Mouse (Mus musculus) R1 (cell line): ENCODE results near the gene Gata1.

ENCODE experiments used
- DNase-seq: peaks from one replicate; pipeline ENCODE4 v3.0.0-alpha.2; 2018; ENCODE audit warnings: low read depth, low spot score

The Gata1 gene

GRCm38 (mm10) chrX:7977892-7978291, at the start of gene Gata1:
Gata1 (minus strand) TSS chrX:7978071.
- DNase-seq, result peak; percentile 20

- no peak for DNase-seq
Observed at GRCm38 (mm10) chrX:8026811-8027210, 48.9 kb upstream of the Gata1 start.

DNA sequence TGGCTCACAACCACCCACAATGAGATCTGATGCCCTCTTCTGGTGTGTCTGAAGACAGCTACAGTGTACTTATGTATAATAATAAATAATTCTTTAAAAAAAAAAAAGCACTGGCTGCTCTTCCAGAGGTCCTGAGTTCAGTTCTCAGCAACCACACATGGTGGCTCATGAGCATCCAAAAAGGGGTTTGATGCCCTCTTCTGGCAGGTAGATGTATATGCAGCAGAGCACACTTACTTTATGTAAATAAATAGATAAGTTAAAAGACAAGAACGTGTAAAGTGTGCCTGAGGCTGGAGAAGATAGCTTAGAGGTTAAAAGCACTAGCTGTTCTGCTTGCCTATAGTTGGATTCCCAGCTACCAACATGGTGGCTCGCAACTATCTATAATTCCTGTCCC, 46.9 kb upstream of the Gata1 start:
- peak; percentile 62 for DNase-seq

GRCm38 (mm10) chrX:8020111-8020778, 42.4 kb upstream of the Gata1 start:
- peak; percentile 66 for DNase-seq

GRCm38 (mm10) chrX:8018286-8018685, 40.4 kb upstream of the Gata1 start, which contains the start of gene Glod5:
Glod5 (minus strand) TSS chrX:8018492.
- DNase-seq, result no peak

GRCm38 (mm10) chrX:8017142-8017541, 39.3 kb upstream of the Gata1 start:
- DNase-seq, result peak; percentile 60

DNA sequence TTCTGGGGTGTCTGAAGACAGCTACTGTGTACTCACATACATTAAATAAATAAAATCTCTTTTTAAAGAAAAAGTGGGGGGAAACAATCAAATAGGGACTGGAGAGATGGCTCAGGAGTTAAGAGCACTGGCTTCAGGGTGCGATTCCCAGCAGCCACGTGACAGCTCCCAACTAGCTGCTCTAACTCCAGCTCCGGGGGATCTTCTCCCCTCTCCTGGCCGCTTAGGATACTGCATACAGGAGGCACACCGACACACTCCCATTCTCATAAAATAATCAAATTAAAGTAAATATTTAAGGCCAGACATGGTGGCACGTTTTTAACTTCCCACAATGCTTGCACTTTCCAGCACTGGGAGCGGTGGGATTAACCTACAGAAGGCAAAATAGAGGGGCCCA, 37.8 kb upstream of the Gata1 start:
- peak; percentile 65 for DNase-seq

- peak; percentile 95 for DNase-seq
Observed at GRCm38 (mm10) chrX:8013569-8014314, 35.9 kb upstream of the Gata1 start.

DNA sequence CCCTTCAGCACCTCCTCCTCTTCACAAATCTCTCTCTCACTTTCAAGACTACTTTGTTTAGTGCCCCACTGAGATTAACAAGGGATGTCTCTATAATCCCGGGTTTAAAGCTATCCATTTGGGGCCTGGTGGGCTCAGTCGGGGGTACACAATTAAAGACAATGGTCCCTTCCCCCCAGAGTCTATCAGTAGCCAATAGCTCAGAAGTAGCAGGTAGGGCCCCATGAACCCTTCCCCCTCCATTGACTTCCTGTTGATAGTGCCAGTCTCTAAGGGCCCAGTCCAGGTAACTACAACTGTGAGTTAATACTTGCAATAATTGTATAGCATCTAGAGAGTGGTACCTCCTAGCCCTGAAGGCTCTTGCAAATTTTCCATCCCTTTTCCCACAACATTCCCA, 35.3 kb upstream of the Gata1 start:
- peak; percentile 79 for DNase-seq

DNA sequence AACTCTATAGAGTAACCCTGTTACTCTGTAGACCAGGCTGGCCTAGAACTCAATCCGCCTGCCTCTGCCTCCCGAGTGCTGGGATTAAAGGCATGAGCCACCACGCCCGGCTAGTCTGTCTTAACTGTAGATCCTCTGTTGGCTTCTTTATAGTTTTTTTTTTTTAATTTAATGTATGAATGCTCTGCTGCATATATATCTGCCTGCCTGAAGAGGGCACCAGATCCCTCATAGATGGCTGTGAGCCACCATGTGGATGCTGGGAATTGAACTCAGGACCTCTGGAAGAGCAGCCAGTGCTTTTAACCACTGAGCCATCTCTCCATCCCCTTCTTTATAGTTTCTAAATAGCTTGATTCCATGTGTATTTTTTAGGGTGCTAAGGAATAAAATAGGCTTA, 31.5 kb upstream of the Gata1 start:
- DNase-seq, result peak; percentile 34

DNA sequence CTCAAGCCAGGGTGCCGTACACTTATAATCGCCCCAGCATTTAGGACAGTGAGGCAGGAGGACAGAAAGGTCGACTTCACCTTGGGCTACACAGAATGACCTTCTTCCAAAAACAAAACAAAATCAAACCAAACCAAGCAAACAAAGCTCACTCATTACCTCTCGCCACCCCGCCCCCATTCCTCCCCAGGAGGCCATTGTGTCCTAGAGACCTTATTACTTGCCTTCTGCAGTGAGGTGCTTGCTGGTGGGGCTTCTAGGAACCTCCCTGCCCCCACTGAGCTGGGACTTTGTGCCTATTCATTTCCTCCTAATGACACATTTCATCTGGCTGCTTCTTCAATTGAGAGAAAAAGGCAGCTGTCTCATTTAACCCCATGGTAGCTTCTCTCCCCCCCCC, 30.7 kb upstream of the Gata1 start:
- peak; percentile 92 for DNase-seq

DNA sequence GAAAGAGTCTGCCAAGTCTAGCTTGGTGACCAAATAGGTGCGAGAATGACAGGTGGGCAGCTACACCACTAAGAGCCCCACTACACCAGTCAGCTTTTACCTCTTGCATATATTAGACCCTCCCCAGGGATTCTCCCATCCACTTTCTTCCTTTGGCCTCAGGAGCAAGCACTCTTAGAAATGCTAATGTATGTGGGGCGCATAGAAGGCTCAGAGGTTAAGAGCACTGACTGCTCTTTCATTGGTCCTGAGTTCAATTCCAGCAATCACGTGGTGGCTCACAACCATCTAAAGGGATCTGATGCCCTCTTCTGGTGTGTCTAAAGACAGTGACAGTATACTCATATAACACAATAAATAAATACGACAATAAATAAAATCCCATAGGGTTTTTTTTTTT, 25.1 kb upstream of the Gata1 start:
- DNase-seq, result peak; percentile 91

DNA sequence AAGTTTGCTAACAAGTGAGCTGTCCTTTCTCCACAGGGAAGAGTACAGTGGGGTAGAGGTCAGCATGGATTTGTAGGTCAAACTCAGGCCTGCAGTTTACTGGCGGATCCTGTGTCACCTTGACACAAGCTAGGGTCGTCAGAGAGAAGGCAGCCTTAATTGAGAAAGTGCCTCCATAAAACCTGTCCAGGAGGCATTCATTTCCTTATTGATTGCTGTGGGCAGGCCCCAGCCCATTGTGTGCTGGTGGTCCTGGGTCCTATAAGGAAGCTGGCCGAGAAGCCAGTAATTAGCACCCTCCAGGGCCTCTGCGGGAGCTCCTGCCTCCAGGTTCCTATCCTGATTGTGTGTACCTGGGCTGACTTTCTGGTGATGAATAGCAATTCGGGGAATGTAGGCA, 24.1 kb upstream of the Gata1 start:
- peak; percentile 90 for DNase-seq

DNA sequence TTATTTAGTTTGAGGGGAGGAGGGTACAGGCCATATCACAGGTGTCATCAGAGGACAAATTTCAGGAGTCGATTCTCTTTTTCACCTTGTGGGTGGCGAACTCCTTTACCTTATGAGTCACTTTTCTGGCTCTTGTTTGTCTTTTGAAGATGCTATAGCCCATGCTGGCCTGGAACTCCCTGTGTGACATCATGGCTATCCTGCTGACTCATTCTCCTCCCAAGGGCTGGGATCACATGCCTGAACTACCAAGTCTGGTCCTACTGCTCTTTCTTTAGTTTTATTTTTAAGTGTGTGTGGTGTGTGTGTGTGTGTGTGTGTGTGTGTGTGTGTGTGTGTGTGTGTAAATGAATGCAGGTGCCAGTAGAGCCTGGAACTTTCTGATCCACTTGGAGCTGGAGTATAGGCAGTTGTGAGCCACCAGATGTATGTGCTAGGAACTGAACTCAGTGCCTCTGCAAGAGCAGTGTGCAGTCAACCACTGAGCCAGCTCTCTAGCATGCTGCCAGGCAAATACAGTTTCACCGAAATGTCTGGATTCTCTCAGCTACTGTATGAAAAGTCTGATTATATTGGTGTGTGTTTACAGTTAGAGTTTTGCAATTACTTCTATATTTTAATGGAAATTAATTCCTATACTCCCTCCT, 22.8 kb upstream of the Gata1 start:
- no peak for DNase-seq

DNA sequence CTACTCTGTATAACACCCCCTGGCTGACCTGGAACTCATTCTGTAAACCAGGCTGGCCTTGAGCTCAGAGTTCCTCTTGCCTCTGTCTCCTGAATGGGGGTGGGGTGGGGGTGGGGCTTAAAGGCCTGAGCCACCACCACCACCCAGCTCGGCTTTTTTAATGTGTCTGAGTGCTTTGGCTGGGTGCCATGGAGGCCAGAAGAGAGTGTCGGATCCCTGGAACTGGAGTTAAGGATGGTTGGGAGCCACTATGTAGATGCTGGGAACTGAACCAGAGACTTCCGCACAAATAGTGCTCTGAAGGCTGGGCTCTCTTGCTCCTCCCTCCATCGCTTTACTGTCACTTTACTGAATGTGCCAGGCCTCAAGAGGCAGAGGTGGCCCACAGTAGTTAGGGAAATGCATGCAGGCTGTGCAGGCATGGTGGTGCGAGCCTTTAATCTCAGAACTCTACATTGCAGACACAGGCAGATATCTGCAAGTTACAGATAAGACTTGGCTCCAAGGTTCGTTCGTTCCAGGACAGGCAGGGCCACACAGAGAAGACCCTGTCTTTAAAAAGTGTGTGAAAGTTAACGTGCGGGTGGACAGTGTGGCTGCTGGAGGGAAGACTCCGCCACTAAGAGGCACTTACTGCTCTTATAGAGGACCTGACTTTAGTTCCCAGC, 15.3 kb upstream of the Gata1 start:
- DNase-seq, result peak; percentile 78

DNA sequence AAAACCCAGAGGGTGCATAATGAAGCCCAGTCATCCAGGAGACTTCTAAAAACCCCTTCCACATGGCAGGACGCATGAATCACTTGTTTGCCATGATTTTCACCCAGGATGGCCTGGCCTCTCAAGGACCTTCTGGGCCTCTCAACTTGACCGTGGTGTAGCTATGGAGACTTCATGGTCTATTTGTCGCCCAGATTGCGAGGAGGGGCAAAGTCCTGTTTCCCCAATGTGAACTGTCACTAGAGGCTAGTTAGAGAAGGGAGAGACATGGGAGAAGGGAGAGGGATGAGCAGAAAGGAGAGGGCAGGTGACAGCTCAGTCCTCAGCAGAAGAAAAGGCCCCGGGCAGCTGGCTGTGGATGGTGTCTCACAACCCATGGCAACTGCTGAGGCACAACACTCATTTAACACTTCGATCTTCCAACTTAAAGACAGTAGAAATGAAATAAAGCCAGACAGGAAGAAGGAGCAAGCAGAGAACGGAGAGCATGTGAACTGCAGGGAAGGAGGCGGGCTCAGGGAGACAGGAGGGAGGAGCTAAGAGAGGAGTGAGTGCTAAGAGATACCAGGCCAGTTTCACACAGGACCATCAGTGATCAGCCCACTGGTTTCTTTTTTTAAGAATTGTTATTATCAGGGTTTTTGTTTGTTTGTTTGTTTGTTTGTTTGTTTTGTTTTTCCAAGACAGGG, 14.7 kb upstream of the Gata1 start:
- peak; percentile 74 for DNase-seq

GRCm38 (mm10) chrX:7981368-7981767, 3.5 kb upstream of the Gata1 start:
- no peak for DNase-seq

- DNase-seq, result no peak
Observed at GRCm38 (mm10) chrX:7971292-7971691, 6.6 kb downstream of the Gata1 start.

- DNase-seq, result no peak
Observed at GRCm38 (mm10) chrX:7968899-7969298, 9.0 kb downstream of the Gata1 start.

DNA sequence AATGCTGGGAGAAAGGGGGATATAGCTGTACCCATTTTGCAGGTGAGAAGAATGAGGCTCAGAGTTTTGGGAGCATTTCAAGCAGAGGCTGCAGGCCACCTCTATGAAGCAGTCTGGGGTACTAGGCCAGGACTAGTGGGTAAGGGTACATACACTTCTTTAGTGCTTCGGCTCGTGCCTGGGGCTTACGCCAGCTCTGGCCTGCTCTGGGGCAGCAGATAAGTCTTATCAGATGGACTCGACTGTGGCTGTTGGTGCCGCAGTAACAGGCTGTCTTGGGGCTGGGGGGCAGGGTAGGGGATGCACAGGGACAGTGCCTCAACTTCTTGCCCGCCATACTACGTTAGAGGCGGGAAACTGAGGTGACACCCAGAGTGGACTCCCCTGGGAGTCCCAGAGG, 9.6 kb downstream of the Gata1 start:
- DNase-seq, result no peak

GRCm38 (mm10) chrX:7967596-7968201, 10.2 kb downstream of the Gata1 start:
- no peak for DNase-seq
